Mouse (Mus musculus) hindbrain, embryonic 13.5 days (tissue): ENCODE measurements around the gene Slc46a3. TPM values are rescaled to one million over a fixed set of nuclear protein-coding genes. Genes with fewer than 3 reads are reported as not detected.

Experiments used
- polyA plus RNA-seq: library from polyadenylated mRNA; unstranded; fragments of >200 nt; fragmentation: Nextera tagmentation; extraction: Ambion mirVana; gene quantifications from 2 replicates; pipeline ENCODE4 v1.2.1, GENCODE M21; 2015

The Slc46a3 gene
- polyA plus RNA-seq, 1 experiment from 2014 or later = 4.5 TPM

Other genes with a start within 250 kb of the Slc46a3 start
- gene Flt1, start 168.8 kb downstream of the Slc46a3 start, polyA plus RNA-seq = 11.1 and 12.0 TPM in 2 replicates
- gene Pomp, start 34.4 kb downstream of the Slc46a3 start, polyA plus RNA-seq = 532 and 548 TPM in 2 replicates
- 45.8 and 48.6 TPM in 2 replicates for gene Mtus2, start 62.5 kb upstream of the Slc46a3 start, polyA plus RNA-seq